Mouse (Mus musculus): ENCODE results near the gene Fam189b.
A peak's percentile ranks its signal among the peaks of the same experiment; 100 is the strongest.
"Not testable (repeated sequence)": the region's sequence is repeated elsewhere in the genome, so short reads cannot be mapped to it uniquely, and the experiment has no call there.

Fam189b gene

GRCm38 (mm10) chr3:89183058-89183958, at the start of gene Fam189b:
TSS of gene Fam189b (plus strand) at chr3:89183143.
- DNase-seq (ENCODE audit: low spot score in 2 of 2), result peak; percentile 94 to 95

DNA sequence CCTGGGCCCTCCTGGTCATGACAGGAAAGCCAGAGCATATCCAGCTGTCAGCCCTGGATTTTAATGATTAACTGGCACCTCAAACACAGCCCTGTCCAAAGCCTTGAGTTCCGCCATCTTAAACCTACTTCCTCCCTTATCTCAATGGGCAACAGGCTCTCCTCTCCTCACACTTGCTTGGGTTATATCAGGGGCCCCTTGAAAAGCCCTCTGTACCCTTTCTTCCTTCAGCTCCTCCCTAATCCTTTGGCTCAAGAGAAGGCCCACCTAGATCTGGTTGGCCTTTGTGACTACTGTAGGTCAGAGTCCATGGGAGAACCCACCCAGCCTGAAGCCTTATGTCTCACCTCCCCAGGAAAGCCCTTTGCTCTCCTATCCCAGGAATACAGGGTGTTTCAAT, 49.2 kb upstream of the Fam189b start:
- no peak for DNase-seq (ENCODE audit: low spot score in 2 of 2)

DNA sequence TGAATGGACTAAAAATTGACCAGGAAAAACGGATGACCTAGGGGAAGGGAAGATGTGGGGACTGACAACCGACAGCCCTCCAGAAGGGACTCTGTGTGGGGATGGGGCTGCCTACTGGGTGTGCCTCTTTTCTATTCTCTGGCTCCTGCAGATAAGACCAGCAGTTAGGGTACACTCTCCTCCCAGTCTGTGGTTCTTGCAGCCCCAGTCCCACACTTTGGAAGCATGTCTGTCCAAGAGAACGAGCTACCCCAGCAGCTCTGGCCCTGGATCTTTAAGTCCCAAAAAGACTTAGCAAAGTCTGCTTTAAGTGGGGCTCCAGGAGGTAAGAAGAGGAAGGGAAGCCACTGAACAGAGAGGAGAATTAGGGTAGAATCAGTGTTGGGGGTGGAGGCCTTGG, 47.0 kb upstream of the Fam189b start, which contains the start of gene Pklr:
Pklr (plus strand) TSS at position 185 of the 400 bp plus-strand sequence.
- DNase-seq (ENCODE audit: low spot score in 2 of 2), result no peak

DNA sequence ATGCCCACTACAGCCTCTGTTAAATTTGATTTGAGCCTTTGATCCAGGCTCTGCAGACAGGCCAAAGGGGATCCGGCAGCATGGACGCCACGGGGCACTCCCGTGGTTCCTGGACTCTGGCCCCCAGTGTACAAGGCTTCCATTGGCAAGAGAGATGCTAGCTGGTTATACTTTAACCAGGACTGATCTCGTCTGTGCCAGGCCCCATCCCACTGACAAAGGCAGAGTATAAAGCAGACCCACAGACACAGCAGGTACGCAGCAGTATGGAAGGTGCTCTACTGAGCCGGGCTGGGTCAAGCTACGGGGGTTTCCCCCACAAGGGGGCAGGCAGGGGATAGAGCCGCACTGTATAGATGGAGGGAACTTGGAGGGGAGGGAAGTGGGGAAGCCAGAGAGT, 46.6 kb upstream of the Fam189b start:
- no peak for DNase-seq (ENCODE audit: low spot score in 2 of 2)

DNA sequence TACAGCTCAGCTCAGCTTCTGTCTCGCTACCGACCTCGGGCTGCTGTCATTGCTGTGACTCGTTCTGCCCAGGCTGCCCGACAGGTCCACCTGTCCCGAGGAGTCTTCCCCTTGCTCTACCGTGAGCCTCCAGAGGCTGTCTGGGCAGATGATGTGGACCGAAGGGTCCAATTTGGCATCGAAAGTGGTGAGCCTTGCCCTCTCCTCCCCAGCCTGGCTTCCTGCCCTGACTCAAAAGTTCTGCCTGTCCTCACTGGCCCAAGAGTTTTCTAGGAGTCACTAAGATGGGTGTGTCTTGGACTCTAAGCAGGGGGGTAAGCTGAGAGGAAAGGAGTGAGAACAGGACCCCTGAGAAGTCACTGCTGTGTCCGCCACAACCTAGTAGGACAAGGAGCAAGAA, 38.1 kb upstream of the Fam189b start:
- DNase-seq (ENCODE audit: low spot score in 2 of 2), result no peak

DNA sequence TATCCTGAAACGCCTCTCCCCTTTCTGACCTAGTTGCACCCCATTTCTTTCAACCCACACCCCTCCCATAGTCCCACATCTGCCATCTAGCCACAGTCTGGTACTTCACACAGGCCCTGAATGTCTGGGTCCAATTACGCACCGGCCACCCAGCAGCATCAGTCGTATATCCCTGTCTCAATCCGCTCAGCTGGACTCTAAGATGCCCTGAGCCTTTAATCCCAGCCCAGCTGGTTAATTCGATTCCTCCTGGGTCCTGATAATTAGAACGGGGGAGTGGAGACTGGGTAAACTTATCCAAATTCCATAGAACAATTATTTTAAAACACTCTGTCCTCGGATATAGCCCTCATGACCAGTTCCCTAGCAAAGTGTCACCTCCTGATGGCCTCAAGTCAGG, 37.4 kb upstream of the Fam189b start:
- DNase-seq (ENCODE audit: low spot score in 2 of 2), result no peak

GRCm38 (mm10) chr3:89147101-89147978, 35.6 kb upstream of the Fam189b start:
- no peak for DNase-seq (ENCODE audit: low spot score in 2 of 2)

GRCm38 (mm10) chr3:89147979-89148311, 35.0 kb upstream of the Fam189b start:
- no peak for DNase-seq (ENCODE audit: low spot score in 2 of 2)

- no peak for DNase-seq (ENCODE audit: low spot score in 2 of 2)
Measured at GRCm38 (mm10) chr3:89148567-89148966, 34.4 kb upstream of the Fam189b start.

DNA sequence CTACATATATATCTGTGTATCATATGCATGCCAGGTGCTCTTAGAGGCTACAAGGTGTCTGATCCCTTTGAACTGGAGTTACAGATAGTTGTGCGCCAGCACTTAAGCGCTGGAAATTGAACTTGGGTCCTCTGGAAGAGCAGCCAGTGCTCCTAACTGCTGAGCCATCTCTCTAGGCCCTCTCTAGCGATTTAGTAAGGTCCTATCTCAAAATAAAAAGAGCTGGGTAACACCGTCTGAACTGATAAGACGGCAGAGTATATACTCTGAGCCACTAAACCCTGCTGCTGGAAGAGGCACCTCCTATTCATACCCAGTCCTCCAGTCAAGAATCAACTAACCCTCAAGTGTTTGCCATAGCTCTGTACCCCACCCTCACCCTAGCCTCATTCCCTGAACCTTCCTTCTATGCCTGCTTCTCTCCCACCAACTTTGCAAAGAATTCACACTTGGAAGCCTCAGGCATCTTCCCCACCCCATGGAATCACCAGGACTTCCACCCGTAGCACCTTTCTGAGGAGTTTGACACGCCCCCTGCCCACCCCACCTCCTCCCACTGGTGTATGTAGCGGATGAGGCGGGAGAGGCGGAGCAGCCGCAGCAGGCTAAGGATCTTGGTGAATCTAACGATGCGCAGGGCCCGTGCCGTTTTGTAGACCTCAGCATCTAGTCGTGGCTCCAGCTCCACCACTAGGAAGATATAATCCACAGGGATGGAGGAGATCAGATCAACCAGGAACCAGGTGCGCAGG, 30.7 kb upstream of the Fam189b start:
- no peak for DNase-seq (ENCODE audit: low spot score in 2 of 2)

DNA sequence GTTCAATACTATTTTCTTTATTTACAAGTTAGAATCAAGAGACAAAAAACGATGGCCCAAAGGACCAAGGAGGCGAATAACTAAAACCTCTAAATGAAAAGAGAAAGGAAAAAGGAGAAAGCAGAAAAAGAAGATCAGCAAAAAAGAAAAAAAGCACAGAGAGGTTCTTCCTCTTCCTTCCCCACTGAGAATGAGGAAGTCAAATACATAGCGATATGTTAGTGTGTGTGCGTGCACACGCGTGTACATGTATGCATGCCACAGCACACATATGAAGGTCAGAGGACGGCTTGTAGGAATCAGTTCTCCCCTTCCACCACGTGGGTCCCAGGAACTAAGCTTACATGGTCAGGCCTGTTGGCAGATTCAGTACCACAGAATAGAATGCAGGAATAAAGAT, 26.0 kb upstream of the Fam189b start:
- DNase-seq (ENCODE audit: low spot score in 2 of 2), result no peak

GRCm38 (mm10) chr3:89158651-89159050, 24.3 kb upstream of the Fam189b start:
- DNase-seq (ENCODE audit: low spot score in 2 of 2), result peak in 1 of 2 experiments; percentile 24

DNA sequence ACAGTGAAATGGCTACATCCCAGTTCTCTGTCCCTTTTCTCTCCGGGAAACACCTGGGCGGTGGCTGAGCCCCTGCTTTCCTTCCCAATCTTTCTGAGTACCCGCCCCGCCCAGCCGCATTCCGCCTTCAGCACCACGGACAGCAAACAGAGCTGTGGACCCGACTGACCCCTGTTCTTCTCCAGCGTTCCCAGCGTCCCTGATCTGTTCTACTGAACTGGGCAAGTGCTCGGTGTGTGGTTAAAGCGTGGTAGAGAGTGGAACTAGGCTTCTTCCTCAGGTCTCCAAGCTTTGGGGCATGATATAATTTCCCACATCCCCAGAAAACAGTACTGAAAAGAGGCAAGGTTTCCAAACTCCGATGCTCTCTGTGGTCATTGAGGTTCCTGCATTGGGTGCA, 23.7 kb upstream of the Fam189b start:
- DNase-seq (ENCODE audit: low spot score in 2 of 2), result no peak

DNA sequence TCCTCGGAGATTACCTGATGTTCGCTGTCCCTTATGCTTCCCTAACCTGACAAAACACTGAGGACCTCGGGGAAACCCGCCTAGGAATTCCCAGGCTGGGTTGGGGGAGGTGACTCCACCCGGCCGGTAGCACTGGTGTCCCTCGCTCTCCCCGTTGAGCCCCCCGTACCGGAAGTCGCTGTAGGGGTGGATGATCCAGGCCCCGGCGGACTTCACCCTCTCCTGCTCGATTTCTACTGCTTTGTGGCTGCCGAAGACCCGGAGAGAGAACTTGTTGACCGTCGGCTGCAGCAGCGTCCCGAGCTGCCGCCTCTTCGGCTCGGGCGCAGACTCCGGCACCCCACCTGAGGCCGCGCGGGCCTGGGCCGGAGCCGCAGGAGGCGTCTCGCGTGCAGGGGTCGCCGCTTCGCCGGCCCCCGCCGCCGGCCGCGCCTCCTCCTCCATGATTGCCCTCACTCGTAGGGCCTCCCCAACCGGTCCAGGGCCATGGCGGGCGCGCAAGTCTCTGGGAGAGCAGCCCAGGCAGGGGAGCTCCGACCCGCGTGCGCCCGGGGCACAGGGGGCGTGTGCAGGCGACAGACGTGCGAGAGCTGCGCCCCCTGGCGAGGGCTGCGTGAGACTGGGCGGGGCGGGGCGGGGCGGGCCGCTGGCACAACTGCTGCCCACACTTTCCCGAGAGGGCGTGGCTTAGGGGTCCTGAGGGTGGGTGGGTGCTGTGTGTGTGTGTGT, 23.2 kb upstream of the Fam189b start, which contains the start of gene Hcn3:
Hcn3 (minus strand) TSS at position 581 of the 729 bp plus-strand sequence.
- peak in 1 of 2 experiments; percentile 39 for DNase-seq (ENCODE audit: low spot score in 2 of 2)

GRCm38 (mm10) chr3:89161207-89161606, 21.7 kb upstream of the Fam189b start:
- not testable (repeated sequence) for DNase-seq (ENCODE audit: low spot score in 2 of 2)

- no peak for DNase-seq (ENCODE audit: low spot score in 2 of 2)
Measured at GRCm38 (mm10) chr3:89161786-89162185, 21.2 kb upstream of the Fam189b start.

DNA sequence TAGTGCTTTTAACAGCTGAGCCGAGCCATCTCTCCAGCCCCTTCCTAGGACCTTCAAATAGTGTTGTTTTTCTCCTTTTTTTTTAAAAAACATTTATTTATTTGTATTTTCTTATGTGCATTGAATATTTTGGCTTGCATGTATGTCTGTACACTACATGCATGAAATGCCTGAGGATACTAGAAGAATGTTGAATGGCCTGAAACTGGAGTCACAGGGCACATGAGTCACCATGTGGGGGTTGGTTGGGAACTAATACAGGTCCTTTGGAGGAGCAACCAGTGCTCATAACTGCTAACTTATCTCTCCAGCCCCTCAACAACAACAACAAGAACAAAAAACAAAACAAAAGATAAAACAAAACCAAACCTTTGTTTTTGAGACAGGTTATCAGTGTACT, 19.8 kb upstream of the Fam189b start:
- DNase-seq (ENCODE audit: low spot score in 2 of 2), result no peak

- DNase-seq (ENCODE audit: low spot score in 2 of 2), result no peak
Measured at GRCm38 (mm10) chr3:89163643-89164245, 19.2 kb upstream of the Fam189b start.

GRCm38 (mm10) chr3:89164506-89165267, 18.3 kb upstream of the Fam189b start, which contains the start of gene Clk2:
TSS of gene Clk2 (plus strand) at chr3:89164795.
- peak; percentile 93 to 94 for DNase-seq (ENCODE audit: low spot score in 2 of 2)
